Mouse (Mus musculus): ENCODE results near the gene Wwox. TPM values are rescaled to one million over a fixed set of nuclear protein-coding genes. Genes with fewer than 3 reads are reported as not detected.

Gene Wwox
- total RNA-seq, 4 experiments from 2014 or later, result 3.8 to 6.4 (median 5.2) TPM

DNA sequence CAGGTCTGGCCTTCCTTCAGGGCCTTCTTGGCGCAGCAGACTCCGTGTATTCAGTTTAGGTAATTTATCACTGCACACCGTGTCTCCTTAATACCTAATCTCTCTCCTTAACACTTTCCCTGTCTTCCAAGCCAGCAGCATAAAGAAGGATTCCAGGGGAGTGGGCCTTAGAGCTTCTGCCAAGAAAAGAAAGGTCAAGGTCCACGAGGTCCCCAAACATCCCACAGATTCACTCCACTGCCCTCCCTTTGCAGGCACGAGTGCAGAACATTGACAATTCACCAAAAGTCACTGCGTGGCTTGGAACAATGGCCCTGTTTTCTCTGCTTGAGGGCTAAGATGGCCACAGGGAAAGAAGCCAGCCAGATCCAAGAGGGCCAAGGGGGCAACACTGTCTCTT lies 96.7 kb downstream of the Wwox start:
- no peak for DNase-seq (ENCODE audit: low spot score)

DNA sequence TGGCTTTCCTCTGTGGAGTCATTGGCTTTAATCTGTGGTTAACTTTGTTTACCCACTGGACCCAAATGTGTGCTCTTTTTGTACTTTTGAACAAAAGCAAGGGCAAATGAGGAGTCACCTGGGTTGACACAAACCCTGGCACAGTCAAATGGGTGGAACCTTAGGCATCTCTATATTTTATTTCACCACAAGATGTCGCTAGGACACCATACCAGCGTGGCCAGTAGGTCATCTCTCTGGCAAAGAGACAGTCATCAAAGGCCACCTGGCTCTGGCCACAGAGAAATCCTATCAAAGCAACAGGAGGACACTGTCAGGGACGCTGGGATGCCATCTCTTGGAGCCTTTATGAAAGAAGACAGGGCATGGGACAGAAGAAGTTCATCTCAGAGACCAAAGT lies 101.7 kb downstream of the Wwox start:
- peak; percentile 62 for DNase-seq (ENCODE audit: low spot score)

DNA sequence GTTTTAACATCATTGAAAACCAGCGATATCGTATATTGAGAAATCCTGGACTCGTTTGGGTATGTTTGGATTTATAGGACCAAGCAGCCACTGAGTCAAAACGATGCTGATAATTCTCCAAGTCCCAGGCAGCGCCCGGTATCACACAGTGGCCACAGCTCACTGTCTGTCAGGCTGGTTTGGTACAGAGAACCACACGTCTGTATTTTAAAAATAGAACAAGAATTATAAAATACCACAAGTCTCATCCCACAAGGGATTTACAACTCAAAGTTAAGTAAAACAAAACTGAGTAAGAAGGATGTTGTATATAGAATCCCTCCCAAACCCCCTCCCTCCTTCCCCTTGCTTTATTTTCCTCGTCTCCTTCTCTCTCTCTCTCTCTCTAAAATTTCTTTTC lies 108.9 kb downstream of the Wwox start:
- DNase-seq (ENCODE audit: low spot score), result no peak

DNA sequence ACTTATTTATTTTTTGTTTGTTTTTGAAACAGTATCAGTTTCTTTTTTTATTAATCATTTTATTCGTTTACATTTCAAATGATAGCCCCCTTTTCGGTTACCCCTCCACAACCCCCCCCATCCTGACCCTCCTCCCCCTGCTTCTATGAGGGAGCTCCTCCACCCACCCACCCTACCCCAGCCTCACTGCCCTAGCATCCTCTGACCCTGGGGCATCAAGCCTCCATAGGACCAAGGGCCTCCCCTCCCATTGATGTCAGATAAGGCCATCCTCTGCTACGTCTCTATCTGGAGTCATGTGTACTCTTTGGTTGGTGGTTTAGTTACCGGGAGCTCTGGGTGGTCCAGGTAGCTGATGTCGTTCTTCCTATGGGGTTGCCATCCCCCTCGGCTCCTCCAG lies 109.4 kb downstream of the Wwox start:
- no peak for DNase-seq (ENCODE audit: low spot score)

DNA sequence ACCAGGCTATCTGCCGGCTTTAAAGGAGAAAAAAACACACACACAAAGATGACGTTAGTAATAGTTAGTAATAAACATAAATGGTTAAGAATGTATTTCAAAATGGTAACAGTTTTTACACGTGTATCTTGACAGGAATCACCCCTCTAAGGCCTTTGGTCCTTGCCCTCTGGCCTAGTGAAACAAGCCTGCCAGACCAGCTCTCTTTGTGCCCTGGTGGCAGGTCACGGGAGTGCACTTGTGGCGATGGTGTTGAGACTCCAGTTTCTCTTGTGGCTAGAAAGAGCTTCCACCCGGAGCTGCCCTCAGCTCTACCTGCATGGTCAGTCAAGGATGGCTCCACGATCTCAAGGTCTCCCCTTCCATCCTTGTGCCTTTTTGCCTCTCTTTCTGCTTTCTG lies 110.6 kb downstream of the Wwox start:
- no peak for DNase-seq (ENCODE audit: low spot score)

DNA sequence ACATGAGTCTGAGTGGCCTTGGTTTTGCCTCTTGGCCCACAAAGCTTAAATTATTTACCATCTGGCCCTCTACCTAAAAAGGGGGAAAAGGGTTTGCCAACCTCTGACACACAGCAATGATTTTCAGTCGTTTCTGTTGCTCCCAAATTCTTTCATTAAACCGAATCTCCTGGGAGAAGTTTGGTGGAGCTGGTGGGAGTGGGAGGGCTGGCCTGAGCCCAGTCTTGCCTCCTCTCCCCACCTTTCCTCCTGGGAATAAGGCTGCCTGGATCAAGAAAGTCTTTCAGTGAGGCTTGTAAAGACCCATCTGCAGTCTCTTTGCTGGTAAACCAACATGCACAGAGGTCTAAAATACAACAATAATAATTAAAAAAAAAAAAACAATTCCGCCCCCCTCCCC lies 113.2 kb downstream of the Wwox start:
- peak; percentile 13 for DNase-seq (ENCODE audit: low spot score)

DNA sequence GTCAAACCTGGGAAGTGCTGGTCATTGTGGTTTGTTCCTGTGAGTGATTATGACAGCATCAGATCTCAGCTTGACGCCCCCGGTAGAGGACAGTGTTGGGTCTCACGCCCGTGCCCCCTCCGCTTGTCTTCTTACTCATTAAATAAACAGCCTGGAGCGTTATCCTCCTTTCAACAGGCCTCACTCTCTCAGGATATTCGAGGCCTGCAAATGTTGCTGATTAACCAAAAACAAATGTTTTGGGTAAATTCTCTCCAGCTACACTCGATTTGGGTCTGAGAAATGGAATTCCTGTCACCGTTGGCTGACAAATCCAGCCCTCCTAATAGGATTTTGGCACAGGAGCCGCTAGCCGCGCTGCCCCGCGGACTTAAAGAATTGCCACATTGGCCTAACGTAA lies 115.5 kb downstream of the Wwox start:
- DNase-seq (ENCODE audit: low spot score), result no peak

DNA sequence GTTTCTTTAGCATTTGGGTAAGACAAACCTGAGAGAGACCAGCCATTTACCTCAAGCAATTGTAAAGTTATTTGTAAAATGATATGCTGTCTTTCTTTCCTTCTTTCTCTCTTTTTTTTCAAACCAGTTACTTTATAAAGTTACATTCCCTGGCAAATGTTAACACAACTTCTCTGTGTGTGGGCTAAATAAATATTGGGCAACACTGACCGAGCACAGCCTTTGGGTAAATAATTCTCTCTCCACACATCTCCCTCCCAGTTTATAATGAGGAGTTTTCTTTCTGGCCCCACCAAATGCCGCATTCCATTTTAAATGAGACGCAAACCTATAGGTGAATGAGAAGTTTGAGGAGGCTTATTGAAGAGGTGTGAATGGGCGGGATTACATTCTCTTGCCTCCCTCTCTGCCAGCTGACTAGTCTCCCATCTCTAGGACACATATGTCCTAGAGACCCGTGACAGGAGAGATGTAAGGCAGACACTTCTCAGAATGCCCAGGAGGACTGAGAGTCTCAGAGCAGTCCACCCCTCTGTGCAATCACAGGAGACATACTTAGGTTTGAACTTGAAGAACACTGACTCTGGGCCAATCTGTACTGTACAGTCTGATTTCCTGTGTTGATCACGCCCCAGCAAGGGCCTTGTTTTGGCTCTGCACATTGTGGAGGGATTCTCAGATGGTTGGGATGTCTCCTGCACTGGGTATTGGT lies 116.2 kb downstream of the Wwox start:
- DNase-seq (ENCODE audit: low spot score), result no peak

DNA sequence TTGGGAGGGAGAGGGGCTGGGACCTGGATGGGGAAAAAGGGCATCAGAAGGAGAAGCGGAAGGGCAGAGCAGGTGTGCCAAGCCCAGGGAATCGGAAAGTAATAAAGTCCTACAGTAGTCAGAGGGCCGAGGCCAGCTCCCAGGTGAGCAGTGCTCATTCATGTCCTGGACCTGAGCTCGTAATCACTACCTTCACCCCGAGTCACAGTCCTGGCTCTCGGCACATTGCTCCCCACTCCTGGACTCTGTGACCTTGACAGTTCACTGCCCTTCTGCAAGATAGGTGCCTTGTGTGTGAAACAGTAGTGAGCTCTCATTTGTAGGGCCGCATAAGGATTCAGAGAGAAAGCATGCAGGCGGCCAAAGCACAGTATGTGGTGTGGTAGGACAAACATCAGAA lies 121.7 kb downstream of the Wwox start:
- DNase-seq (ENCODE audit: low spot score), result no peak

DNA sequence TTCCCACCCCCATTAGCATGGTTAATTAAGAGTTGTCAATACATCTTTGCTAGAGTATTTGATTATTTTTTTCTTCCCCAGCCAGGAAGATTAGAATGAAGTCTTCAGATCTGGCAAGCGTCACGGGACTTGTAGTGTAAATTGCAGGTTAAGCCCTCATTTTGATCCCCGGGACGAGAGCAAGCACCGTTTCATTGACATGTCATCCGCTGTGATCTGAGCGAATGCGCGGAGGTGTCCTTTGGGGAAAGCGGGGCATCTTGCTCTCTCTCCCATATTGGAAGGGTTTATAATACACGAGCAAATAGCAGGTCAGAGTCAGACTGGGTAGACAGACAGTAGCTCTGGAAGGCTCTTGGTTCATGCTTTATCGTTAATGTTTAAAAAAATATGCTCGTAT lies 123.0 kb downstream of the Wwox start:
- no peak for DNase-seq (ENCODE audit: low spot score)

DNA sequence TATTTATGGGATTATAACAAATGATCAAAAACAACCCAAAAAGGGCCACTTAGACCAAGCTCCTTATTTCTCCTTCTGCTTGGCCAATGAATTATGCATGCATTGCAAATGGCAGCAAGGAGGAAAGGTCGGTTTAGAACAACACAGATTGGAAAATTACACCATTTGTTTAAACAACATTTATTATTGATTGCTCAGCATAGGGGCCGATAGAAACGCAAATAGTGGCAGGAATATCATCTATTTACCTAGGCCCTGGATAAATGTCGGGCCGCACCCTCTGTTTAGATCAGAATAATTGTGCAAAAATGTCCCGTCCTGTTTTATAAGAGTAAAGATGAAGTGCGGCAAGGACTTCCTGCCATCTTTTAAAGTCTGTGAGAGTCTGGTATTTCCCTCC lies 123.9 kb downstream of the Wwox start:
- no peak for DNase-seq (ENCODE audit: low spot score)

DNA sequence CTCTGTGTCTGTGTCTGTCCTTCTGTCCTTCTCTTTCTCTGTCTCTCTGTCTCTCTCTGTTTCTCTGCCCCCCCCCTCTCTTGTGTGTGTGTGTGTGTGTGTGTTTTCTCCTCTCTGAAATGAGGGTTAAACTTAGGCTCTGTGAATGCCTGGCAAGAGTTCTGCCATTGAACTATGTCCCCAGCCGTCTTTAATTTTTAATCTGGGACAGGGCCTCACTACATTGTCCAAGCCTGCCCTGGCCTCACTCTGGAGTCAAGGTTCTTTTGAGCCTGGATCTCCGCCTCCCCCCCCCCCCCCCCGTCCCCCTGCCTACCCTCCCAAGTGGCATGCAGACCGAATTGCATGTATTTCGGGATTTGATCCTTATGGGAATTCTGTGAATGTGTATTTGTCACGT lies 124.6 kb downstream of the Wwox start:
- DNase-seq (ENCODE audit: low spot score), result no peak

DNA sequence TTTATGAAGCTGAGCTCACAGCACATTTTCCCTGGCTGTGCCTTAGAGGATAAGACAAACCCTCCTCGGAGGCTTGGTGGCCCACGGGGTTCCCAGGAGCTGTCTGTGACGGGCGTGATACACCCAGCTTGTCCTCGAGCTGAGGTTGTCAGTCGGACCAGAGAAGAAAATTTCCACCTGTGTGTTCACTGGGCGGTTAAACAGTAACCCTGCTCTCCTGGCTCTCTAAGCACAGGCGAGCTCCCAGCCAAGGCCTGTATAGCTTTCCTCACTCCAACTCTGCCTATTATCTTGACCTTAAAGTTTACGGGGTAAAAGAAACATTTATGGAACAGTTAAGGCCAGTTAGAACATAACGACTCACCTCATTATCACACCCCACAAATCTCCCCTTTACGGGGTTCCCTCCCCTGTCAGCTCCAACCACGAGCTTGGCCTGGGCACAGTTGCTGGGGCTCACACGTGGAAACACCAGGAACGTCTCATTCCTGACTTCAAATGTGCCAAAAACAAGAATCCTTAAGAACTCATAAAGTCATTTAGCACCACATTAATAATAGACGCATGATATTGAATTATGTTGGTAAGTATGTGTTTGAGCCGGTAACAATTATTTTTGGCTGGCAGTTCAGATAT lies 129.2 kb downstream of the Wwox start:
- no peak for DNase-seq (ENCODE audit: low spot score)

DNA sequence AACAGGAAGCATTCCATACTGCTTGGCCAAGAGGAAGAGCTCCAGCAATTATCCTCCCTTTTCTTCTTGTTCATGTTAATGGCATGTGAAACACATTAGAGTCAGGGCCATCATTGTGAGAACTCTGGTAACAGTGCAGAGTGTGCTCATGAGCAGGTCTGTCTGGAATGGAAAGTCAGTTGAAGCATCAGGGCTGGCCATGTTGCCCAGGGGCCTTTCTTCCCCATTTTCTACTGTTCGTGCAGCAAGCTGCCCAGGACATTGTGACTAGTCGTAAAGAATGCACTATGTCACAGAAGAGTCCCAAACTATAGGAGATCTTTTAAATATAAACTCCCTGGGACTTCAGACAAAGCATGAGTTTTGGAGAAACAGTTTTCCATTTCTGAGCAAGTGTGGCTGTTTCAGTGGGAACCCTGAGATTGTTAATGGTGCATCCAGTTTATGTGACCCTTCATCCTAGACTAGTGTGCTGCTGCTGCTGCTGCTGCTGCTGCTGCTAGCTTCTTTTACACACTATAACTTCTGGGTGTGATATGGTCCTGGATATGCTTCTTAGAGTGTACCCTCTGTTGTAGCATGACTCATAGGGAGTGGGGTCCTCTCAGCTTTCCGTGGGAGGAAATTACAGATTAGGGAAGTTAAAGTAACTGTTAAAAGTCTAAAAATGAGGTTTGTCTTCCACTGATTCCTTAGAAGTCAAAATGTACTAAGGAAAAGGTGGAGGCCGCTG lies 133.7 kb downstream of the Wwox start:
- no peak for DNase-seq (ENCODE audit: low spot score)

DNA sequence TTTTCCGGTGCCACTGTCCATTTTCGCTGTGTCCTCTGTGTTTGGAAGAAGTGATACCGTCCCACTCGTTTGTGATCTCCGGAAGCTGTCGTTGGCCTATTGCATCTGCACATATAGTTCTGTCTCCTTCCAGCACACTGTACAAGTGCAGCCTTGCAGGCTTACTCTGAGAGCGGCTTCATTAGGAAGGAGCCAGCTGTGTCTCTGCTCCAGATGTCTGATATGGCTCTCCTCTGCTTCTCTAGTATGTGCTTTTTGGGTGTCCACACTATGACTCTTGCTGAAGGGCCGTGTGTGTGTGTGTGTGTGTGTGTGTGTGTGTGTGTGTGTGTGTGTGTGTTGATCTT lies 134.3 kb downstream of the Wwox start:
- no peak for DNase-seq (ENCODE audit: low spot score)

DNA sequence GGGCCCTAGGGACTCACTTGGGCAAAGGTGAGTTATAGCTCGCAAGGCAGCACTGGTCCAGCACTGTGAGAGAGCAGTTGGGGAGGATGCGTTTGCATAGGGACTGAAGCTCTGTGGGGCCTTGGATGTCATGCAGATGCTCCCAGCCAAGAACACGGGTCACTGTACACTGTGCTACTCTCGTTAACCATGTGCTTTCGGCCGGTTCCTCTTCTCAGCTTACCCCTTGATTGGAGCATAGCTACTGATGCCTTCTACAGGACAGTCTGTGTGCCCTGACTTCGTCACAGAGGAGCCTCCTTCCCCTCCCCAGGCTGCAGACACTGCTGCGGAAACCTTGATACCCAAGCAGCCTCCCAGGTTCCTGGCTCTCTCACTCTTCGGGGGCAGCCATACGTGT lies 139.8 kb downstream of the Wwox start:
- DNase-seq (ENCODE audit: low spot score), result no peak

DNA sequence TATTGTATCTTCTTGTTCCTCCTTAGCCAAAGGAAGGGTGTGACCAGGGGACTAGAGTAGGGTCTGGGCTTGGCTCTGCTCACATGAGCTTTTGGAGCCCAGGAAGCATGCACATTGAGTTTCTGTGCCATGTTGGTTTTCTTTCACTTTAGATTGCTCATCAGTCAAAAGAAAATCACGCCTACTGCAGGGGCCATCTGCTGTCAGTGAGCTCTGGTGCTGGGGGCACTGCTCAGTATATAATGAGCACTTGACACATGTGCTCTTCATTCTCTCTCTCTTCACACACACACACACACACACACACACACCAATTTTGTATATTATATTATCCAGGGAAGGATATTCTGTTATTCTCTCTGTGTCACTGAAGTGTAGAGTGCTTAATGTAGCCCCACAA lies 141.2 kb downstream of the Wwox start:
- no peak for DNase-seq (ENCODE audit: low spot score)

DNA sequence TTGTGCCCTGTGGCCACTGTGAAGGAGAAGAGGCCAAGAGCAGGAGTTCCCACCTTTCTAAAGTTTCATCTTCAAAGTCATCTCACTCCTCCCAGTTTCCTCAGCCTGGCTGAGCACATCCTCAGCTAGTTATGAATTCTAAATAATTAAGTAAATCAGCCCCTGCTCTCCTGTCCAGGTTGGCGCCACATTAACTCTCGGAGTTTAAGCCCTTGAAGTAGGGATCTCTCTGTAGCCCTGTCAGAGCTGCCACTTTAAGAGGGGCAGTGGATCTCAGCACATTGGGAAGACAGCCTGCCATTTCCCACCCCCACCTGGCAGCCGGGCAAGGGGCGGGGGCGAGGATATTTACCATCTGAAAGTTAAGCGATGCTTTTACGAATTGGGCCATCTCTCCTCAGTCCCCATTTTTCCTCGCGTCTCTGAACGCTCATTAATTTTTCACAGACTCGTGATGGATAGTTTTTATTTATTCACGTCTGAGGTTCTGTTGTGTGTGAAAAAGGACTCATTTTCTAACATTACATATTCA lies 150.9 kb downstream of the Wwox start:
- no peak for DNase-seq (ENCODE audit: low spot score)

DNA sequence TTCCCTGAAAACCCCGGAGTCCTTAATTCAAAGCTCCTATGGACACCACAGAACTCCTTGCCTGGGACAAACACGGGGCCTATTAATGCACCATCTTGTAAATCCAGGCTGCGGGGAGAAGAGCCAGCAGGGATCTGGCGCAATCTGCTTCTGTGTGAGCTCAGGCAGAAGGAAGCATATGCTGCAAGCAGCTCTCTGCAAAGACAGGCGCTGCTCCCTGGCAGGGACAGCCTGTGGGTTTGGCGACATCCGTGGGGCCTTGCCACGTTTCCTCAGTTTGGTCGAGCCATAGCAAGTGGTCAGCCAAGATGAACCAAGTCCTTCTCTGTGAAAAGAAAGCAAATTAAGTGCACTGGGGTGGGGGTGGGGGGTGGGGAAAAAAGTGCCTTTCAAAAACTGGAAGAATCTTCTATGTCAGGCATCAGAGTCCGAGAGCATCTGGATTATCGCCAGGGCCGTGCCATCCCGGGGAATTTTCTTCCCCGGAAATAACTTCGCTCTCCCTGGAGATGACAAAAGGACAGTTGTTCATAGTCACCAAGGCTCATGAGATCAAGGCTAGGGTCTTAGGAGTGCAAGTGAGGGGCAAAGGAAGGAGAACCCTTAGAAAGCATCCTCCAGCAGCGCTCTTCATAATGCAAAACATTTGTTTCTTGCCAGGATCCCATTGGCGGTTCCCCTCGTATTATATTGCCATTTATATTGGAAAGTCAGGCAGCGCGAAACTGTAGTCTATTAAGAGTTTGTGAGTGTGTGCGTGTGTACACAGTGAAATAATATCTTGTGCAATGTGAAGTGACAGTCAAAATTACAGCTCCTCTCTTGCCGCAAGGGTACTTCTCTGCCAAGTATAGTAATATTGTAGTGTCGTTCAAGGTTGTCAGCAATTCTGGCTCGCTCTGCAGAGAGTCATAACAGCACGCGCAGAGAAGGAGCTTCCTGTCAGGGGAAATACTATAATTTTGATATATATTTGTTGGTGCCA lies 152.1 kb downstream of the Wwox start:
- peak; percentile 41 for DNase-seq (ENCODE audit: low spot score)

DNA sequence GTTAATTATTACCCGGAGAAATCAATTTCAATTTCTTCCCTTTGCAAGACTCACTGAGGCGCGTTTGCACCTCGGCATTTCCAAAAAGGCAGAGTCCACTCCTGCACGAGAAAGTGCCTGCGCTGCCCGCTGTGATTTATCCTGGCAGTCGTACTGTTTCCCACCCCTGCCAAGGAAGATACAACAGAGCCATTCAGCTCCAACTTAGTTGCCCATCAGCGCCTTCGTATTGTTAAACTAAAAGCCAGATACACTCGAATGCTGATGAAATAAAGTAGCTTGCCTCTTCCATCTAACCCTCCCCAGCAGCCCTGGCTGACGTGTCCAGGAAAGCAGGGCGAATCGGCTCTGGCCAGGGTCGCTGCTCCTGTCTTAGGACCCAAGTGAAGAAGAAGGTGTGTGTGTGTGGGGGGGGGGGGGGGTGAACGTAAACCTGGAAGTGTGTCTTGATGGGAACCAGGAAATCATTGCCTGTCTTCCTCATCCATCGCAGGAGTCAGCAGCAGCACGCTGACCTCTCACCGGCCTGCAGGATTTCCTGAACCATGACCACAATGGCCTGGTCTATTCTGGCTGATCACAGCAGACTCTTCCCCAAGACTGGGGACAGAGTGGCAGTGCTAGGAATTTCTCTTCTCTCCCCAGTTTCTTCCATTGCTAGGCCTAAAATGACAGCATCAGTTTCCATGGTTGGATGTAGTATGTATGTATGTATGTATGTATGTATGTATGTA lies 154.1 kb downstream of the Wwox start:
- no peak for DNase-seq (ENCODE audit: low spot score)

DNA sequence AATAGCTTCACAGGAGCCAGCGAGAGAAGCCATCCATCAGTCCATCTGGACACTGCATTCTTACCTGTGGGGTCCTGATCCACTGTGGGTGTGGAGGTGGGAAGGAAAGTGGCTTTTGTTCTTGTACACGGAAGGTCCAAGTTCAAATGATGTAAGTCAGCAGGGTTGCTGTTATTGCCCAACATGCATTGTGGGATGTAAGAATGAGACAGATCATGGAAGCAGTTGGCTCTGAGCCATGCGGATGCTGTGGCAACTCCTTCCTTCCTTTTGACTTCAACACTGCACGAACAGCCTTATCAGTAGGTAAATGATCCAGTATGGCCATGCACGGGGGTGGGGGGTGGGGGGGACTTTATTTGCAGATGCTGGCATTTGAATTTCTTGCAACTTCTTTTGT lies 155.4 kb downstream of the Wwox start:
- DNase-seq (ENCODE audit: low spot score), result no peak

All from heart, adult 8-10 months (tissue).